Mouse (Mus musculus) kidney, postnatal 10 days (tissue): ENCODE measurements around the gene Abcb9.

Experiments
- DNase-seq: peaks from one replicate; pipeline ENCODE4 v3.0.0; 2021; ENCODE audit warnings: mixed read lengths

The Abcb9 gene

GRCm38 (mm10) chr5:124093120-124093794 lies 2.3 kb downstream of the Abcb9 start:
- DNase-seq: peak; percentile 79

GRCm38 (mm10) chr5:124091951-124092406 lies 3.6 kb downstream of the Abcb9 start:
- no peak for DNase-seq

- DNase-seq: no peak
Measured at GRCm38 (mm10) chr5:124089868-124090267, 5.7 kb downstream of the Abcb9 start.

- no peak for DNase-seq
Measured at GRCm38 (mm10) chr5:124086876-124087275, 8.7 kb downstream of the Abcb9 start.

- DNase-seq: no peak
Measured at GRCm38 (mm10) chr5:124085513-124085912, 10.1 kb downstream of the Abcb9 start.

- DNase-seq: peak; percentile 91
Measured at GRCm38 (mm10) chr5:124084588-124085173, 10.9 kb downstream of the Abcb9 start.

GRCm38 (mm10) chr5:124083850-124084587 lies 11.6 kb downstream of the Abcb9 start:
- DNase-seq: peak; percentile 61

- DNase-seq: no peak
Measured at GRCm38 (mm10) chr5:124082941-124083688, 12.5 kb downstream of the Abcb9 start.

GRCm38 (mm10) chr5:124082447-124082846 lies 13.2 kb downstream of the Abcb9 start:
- DNase-seq: no peak

GRCm38 (mm10) chr5:124079880-124080279 lies 15.7 kb downstream of the Abcb9 start:
- no peak for DNase-seq

- DNase-seq: no peak
Measured at GRCm38 (mm10) chr5:124078794-124079416, 16.7 kb downstream of the Abcb9 start.

GRCm38 (mm10) chr5:124077856-124078460 lies 17.6 kb downstream of the Abcb9 start:
- no peak for DNase-seq

GRCm38 (mm10) chr5:124077241-124077640 lies 18.4 kb downstream of the Abcb9 start:
- DNase-seq: no peak

GRCm38 (mm10) chr5:124076559-124076958 lies 19.0 kb downstream of the Abcb9 start:
- no peak for DNase-seq

GRCm38 (mm10) chr5:124075716-124076115 lies 19.9 kb downstream of the Abcb9 start:
- DNase-seq: no peak

- DNase-seq: no peak
Measured at GRCm38 (mm10) chr5:124074845-124075307, 20.7 kb downstream of the Abcb9 start.

- no peak for DNase-seq
Measured at GRCm38 (mm10) chr5:124073682-124074081, 21.9 kb downstream of the Abcb9 start.

GRCm38 (mm10) chr5:124069657-124070056 lies 25.9 kb downstream of the Abcb9 start:
- DNase-seq: no peak

GRCm38 (mm10) chr5:124062037-124062824 lies 33.4 kb downstream of the Abcb9 start:
- no peak for DNase-seq

- no peak for DNase-seq
Measured at GRCm38 (mm10) chr5:124059677-124060076, 35.9 kb downstream of the Abcb9 start.

- DNase-seq: no peak
Measured at GRCm38 (mm10) chr5:124058749-124059148, 36.8 kb downstream of the Abcb9 start.
